Mouse (Mus musculus): Measurements from ENCODE around the gene Isca2.

Isca2 gene

DNA sequence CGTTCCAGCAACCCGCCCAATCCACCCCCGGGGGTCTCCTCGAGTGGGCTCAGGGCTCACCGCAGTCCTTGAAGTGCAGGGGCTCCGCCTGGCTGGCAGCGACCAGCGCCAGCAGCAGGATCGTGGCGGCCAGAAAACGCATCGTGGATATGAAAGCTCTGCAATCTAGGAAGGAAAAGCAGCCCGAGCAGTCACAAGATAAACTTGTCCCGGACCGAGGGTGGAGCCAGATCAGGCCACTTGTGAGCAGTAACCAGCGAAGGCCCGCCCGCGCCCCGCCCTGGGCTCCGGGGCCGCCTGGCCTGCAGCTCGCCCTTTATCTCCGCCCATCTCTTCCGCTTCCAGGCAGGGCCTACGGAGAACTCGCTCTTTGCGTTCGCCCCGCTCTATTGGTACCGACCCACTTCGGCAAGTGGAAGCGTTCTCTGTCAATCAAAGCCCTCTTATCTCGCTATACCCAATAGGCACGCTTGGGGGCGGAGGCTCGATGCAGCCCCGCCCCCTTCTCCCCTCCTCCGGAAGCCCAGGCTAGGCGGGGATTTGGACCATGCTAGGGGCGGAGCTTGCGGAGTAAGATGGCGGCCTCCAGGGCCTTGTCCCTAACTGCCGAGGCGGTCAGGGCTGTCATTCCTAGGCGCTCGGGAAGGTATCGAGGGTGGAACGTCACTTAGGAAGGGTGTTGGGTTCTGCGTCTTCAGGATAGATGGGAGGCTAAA is at the start of gene Isca2, which contains the start of gene Npc2:
TSS of gene Isca2 (plus strand) at position 526 of the 716 bp plus-strand sequence.
TSS of gene Npc2 (minus strand) at position 427 of the 716 bp plus-strand sequence.
- under 1% methylated on average over 48 of the region's 50 CpGs for WGBS

GRCm38 (mm10) chr12:84726391-84726790 is 46.7 kb upstream of the Isca2 start:
- 87% methylated on average over 4 of the region's 4 CpGs for WGBS

GRCm38 (mm10) chr12:84726986-84727385 is 46.1 kb upstream of the Isca2 start:
- 82% methylated on average over 4 of the region's 4 CpGs for WGBS

GRCm38 (mm10) chr12:84727434-84727833 is 45.6 kb upstream of the Isca2 start:
- WGBS, result 85% methylated on average over 5 of the region's 5 CpGs

DNA sequence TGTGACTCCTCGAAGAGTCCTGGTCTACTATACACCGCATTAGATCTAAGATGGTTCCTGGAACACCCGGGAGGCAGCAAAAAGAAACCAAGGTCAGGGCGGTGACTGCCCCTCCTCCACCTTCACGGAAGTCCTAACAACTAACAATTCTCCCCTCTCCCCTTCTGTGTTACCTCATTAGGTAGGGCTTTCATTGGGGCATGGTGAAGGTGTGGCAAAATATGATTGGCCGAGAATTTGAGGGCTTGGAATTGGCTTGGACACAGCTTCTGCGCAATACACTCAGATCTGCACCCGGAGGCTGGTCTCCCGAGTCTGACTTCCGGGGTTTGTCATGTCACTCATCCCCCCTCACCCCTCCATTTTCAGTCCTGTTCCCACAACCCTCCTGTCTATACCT is 44.6 kb upstream of the Isca2 start:
- WGBS, result 94% methylated on average over 10 of the region's 10 CpGs

DNA sequence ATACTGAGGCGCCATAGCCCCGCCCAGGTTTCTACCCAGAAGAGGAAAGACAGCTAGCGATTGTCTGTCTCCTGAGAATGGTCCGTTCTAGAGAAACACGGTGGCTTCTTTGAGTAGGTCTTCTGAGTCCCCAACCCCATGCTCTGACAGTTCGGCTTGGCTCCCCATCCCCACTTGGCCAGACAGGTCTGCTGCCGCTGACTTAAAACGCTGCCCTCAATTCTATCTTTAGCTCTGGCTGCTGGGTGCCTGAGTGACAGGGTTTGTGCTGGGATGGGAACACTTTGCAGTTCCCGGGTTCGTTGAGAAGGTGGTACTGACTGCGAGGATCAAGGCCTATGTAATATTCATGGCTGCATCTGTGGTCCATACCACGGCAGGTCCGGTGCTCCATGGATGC is 39.7 kb upstream of the Isca2 start:
- 65% methylated on average over 13 of the region's 13 CpGs for WGBS

- WGBS, result 95% methylated on average over 10 of the region's 10 CpGs
Measured at GRCm38 (mm10) chr12:84743496-84743895, 29.6 kb upstream of the Isca2 start.

GRCm38 (mm10) chr12:84745700-84746099 is 27.4 kb upstream of the Isca2 start:
- 77% methylated on average over 4 of the region's 4 CpGs for WGBS

- 73% methylated on average over 3 of the region's 3 CpGs for WGBS
Measured at GRCm38 (mm10) chr12:84748134-84748533, 24.9 kb upstream of the Isca2 start.

DNA sequence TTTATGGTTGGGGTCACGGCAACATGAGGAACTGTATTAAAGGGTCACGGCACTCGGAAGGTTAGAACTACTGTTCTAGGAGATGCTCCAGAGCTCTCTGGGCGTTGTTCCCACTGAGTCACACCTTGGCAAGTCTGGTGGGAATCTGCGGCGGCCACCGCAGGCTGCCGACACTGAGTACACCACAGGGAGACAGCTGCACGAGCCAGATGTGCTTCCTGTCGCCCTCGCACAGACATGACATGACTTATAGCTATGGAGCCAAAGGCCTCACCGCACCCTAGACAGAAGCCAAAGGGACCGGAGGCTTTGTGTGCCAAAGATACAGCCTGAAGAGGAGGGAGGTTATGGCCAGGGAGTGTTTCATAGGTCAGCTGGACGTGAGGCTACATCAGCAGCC is 22.4 kb upstream of the Isca2 start:
- 73% methylated on average over 14 of the region's 14 CpGs for WGBS

DNA sequence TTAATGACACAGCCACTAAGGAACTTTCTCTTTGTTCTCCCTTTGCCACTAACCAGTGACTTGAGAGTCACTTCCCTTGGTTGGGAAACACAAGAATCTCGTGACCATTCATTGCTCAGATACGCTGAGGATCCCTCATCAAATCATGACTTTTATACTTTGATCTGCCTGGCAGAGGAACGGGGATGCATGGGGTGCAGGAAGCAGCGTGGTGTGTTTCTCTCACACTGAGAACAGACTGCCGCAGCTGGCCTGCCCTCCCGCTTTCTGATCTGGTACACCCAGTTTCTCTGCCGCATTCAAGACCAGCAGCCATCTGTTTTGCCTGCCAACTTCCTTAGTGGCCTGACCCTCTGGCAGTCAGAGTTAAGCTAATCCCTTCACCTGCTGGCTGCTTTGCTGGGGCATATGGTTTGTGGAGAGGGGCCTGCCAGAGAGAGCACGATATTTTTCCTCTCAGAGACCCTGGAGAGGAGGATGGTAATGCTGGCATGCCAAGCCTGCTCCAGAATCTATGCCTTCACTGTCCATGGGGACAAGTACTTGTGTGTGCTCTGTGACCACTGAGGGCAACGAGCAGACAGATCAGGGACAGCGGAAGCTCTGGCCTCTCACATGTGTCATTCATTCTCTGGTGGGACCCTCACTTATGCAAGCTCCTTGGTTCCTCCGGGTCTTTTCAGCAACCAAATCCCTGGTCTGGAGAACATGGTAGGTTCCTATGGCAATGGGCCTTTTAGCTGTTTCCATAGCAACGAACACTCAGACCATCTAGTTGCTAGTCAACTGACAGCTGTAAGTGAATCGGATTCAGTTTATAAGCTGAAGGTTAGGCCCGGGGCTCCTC is 20.7 kb upstream of the Isca2 start:
- WGBS, result 37% methylated on average over 14 of the region's 14 CpGs

DNA sequence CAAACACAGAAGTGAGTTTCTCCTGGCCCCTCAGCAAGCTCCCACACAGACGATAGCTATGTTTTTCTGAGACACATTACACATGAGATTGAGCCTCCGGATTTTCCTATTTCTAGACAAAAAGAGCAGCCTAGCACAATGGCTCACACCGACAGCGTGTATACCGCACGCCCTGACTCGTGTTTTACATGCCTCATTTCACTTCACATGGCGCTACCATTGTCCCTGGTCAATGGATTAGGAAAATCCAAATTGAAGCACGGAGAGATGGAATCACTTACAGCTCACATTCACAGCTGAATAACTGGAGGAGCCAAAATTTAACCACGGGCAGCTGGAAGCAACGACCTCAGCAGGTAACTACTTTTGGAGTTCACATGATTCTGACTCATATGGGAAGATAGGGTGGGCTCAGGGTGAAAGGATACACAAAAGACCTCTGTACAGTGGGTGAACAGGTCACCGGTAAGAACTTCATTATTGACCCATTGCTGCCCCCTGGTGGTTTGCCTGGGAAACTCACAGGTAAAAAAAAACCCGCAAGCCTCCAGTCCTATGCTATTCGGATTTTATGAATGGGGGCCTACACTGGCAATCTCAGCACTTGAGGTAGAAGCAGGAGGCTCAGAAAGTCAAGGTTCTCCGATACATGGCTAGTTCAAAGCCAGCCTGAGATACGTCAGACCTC is 17.9 kb upstream of the Isca2 start:
- WGBS, result 26% methylated on average over 16 of the region's 16 CpGs

DNA sequence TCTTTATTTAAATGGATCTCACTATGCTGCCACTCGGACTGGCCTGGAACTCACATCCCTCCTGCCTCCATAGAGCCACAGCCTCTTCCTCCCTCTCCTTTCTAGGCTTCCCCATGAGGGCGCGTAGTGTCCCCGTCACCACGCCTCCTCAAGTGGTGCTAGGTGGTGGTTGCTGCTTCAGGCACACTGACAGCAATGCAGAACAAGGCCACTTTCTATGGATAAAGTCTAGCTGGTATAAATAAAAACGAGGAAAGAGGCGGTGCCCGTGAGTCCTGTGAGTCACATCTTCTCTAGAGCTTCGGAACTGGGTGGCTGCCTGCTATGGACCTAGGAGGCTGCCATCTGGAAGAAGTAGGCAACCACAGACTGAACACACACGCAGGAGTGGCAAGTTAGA is 17.0 kb upstream of the Isca2 start:
- 59% methylated on average over 10 of the region's 10 CpGs for WGBS

DNA sequence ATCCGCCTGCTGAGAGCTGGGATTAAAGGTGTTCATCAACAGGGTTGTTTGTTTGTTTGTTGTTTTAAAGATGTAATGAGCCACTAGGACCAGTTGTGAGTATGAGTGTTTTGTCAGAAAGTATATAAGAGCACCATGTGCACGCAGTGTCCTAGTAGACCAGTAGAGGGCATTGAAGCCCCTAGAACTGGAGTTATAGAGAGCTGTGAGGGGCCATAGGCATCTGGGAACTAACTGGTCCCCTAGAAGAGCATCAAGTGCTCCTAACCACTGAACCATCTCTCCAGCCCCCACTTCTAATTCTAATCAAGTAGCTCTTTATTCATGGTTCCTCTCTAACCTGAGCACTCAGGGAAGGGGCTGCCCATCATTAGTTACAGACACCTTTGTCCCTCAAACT is 14.0 kb upstream of the Isca2 start:
- WGBS, result 85% methylated on average over 2 of the region's 2 CpGs

DNA sequence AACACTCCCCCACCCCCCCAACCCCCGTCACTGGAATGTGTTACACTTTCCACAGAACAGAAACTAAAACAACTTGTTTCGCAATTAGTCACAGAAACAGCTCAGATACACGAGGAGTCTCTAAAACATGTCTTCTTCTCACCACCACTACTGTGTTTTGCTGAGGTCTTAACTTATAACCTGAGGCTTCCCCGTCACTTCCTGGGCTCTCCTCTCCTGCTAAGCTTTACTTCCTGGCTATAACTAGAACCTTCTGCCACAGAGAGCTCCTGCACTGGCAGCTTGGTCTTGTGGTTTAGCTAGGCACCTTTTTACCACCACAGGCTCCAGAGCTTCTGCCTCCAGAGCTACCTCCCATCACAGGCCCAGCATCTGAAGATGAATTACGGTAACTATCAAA is 10.5 kb upstream of the Isca2 start:
- 87% methylated on average over 5 of the region's 5 CpGs for WGBS

DNA sequence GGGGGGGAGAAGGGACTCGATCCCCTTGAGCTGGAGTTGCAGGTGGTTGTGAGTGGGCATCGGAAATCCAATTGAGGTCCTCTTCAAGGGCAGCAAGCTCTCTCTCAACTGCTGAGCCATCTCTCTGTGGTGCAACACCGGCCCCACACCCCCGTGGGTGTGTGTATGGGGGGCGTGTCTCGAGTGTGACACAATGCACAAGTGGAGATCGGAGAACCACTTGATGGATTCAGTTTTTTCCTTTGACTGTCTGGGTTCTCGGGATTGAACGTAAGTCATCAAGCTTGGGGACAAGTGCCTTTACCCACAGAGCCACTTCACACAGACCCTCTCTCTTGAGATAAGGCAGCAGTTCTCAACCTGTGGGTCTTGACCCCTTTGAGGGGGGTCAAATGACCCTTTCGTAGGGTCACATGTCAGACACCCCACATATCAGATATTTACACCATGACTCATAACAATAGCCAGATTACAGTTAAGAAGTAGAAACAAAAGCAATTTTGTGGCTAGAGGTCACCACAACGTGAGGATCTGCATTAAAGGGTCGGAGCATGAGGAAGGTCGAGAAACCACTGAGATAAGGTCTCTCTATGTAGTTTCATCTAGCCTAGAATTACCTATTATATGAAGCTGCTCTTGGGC is 9.4 kb upstream of the Isca2 start:
- WGBS, result 90% methylated on average over 13 of the region's 13 CpGs

DNA sequence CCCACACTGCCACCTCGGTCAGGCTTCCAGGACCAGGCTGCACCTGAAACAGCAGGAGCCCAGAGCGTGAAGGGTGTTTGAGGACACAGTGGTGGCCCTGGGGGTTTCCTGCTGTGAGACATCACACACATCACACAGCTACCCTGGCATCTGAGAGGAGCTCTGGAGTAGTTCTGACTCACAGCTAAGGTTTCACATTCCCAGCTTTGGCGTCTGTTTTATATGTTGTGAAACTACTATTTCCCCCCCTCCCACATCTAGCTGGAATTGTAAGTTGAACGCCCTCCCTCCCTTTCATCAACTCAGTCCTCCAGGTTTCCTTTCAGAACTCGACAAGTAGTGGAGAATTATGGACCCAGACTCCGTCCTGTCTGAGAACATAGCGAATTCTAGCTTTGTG is 8.3 kb upstream of the Isca2 start:
- WGBS, result 79% methylated on average over 7 of the region's 7 CpGs

DNA sequence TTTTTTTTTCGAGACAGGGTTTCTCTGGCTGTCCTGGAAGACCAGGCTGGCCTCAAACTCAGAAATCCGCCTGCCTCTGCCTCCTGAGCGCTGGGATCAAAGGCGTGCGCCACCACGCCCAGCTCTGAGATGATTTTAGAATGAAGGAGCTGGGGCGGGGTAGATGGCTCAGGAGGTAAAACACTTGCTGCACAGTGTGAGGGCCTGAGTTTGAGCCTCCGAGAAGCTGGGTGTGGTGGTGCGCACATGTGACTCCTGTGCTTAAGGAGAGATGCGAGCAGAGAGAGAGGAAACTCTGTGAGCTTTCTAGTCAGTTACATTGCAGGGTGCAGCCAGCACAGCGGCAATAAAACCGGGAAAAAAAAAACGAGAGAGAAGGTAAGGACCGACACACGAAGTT is 7.5 kb upstream of the Isca2 start:
- WGBS, result 91% methylated on average over 15 of the region's 15 CpGs

GRCm38 (mm10) chr12:84766113-84766735 is 6.8 kb upstream of the Isca2 start:
- WGBS, result 89% methylated on average over 5 of the region's 5 CpGs

- WGBS, result 88% methylated on average over 6 of the region's 6 CpGs
Measured at GRCm38 (mm10) chr12:84767510-84767909, 5.5 kb upstream of the Isca2 start.

DNA sequence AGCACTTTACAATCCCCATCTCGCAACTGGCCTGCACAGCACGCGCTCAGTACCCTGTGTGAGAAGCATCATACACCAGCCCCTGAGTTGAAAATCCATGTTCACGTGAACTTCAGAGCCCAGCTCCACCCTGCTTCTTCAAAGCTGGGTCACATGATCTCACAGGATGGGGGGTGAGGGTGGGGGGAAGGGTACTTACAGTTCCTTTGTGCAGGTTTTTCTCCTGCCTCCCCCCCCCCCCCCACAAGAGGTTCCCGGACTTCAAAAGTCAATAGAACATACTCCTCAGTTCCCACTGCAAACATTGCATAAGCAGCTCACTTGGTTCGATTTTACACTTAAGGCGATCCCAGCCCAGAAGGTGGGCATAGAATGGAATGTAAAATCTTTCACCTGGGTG is 3.4 kb upstream of the Isca2 start:
- 77% methylated on average over 7 of the region's 7 CpGs for WGBS
